Mouse (Mus musculus) embryo, embryonic 10.5 days (tissue): ENCODE data around the gene Olfr854.

ENCODE experiments used
- DNase-seq: peaks from one replicate; pipeline ENCODE4 v3.0.0-alpha.2; 2015; ENCODE audit warnings: low spot score

Gene Olfr854

GRCm38 (mm10) chr9:19567282-19567681 lies at the start of gene Olfr854:
Gene Olfr854, minus strand, starts transcription at chr9:19567382.
- DNase-seq, result no peak

GRCm38 (mm10) chr9:19582317-19582716 lies 15.1 kb upstream of the Olfr854 start, which contains the start of gene Olfr855:
Gene Olfr855, plus strand, starts transcription at chr9:19582617.
- no peak for DNase-seq

- no peak for DNase-seq
Observed at GRCm38 (mm10) chr9:19540976-19541375, 26.2 kb downstream of the Olfr854 start, which contains the start of gene Olfr853. Gene Olfr853, minus strand, starts transcription at chr9:19541076.
